Mouse (Mus musculus): ENCODE measurements around the gene Pomc. TPM values are rescaled to one million over a fixed set of nuclear protein-coding genes. Genes with fewer than 3 reads are reported as not detected.
"Not testable (repeated sequence)": the region's sequence is repeated elsewhere in the genome, so short reads cannot be mapped to it uniquely, and the experiment has no call there.

The Pomc gene
- polyA plus RNA-seq, 1 experiment from 2014 or later = 0.40 TPM

GRCm38 (mm10) chr12:3956351-3956750 lies 1.6 kb downstream of the Pomc start:
- Histone ChIP-seq H3K27ac (ENCODE audit: low read depth) (no peak overlapping the region), H3K9me3 (ENCODE audit: low read length) (no peaks in the 10 kb centered on the region), H3K9ac (replicated peaks) (no peak overlapping the region), H3K4me3 (ENCODE audit: low read depth, low read length) (no peak overlapping the region), H3K4me1 (ENCODE audit: insufficient read depth) (peaks cover 11% of the 10 kb centered on the region), H3K36me3 (replicated peaks; ENCODE audit: insufficient read depth, low read length) (no peaks in the 10 kb centered on the region), H3K4me2 (ENCODE audit: low read depth, low read length) (no peak overlapping the region), H3K27me3 (ENCODE audit: insufficient read depth, low read length) (peaks cover 8% of the 10 kb centered on the region; the same call in 1 of the 2 replicates)
- ATAC-seq (no peak), DNase-seq (no peak)
- peak; percentile 38 for TF ChIP-seq CTCF (IDR thresholded peaks at IDR 0.05; ENCODE audit: low read depth)
- no peak for TF ChIP-seq EP300 (IDR thresholded peaks at IDR 0.05; ENCODE audit: low read depth)
- WGBS (ENCODE audit: insufficient replicate concordance) = 10% methylated on average over 3 of the region's 3 CpGs

GRCm38 (mm10) chr12:3959791-3960543 lies 5.2 kb downstream of the Pomc start:
- no peaks in the 10 kb centered on the region for H3K9me3 ChIP-seq (ENCODE audit: low read length)
- peak; percentile 90 for ATAC-seq
- DNase-seq = peak; percentile 80
- H3K27me3 ChIP-seq (ENCODE audit: insufficient read depth, low read length) = peaks cover 3% of the 10 kb centered on the region; the same call in 1 of the 2 replicates
- no peaks in the 10 kb centered on the region for H3K36me3 ChIP-seq (replicated peaks; ENCODE audit: insufficient read depth, low read length)
- no peak for TF ChIP-seq CTCF (IDR thresholded peaks at IDR 0.05; ENCODE audit: low read depth)
- no peak for TF ChIP-seq EP300 (IDR thresholded peaks at IDR 0.05; ENCODE audit: low read depth)
- H3K9ac ChIP-seq (replicated peaks) = peak overlapping the region; percentile 44; the same call in 1 of the 2 replicates
- H3K4me2 ChIP-seq (ENCODE audit: low read depth, low read length) = peak overlapping the region; percentile 79
- WGBS (ENCODE audit: insufficient replicate concordance) = 5% methylated on average over 53 of the region's 53 CpGs
- peaks cover 11% of the 10 kb centered on the region for H3K4me1 ChIP-seq (ENCODE audit: insufficient read depth)
- peak overlapping the region; percentile 50 for H3K4me3 ChIP-seq (ENCODE audit: low read depth, low read length)
- H3K27ac ChIP-seq (ENCODE audit: low read depth) = peak overlapping the region; percentile 64; the same call in 1 of the 2 replicates

- H3K4me3 ChIP-seq (ENCODE audit: low read depth, low read length) = peak overlapping the region; percentile 50; the same call in 1 of the 2 replicates
- no peaks in the 10 kb centered on the region for H3K9me3 ChIP-seq (ENCODE audit: low read length)
- no peak for TF ChIP-seq EP300 (IDR thresholded peaks at IDR 0.05; ENCODE audit: low read depth)
- peak; percentile 28; the same call in 1 of the 2 replicates for TF ChIP-seq CTCF (IDR thresholded peaks at IDR 0.05; ENCODE audit: low read depth)
- ATAC-seq = no peak
- peak overlapping the region; percentile 79 for H3K4me2 ChIP-seq (ENCODE audit: low read depth, low read length)
- no peaks in the 10 kb centered on the region for H3K36me3 ChIP-seq (replicated peaks; ENCODE audit: insufficient read depth, low read length)
- no peak overlapping the region for H3K27ac ChIP-seq (ENCODE audit: low read depth)
- no peak for DNase-seq
- 52% methylated on average over 4 of the region's 4 CpGs for WGBS (ENCODE audit: insufficient replicate concordance)
- no peak overlapping the region for H3K9ac ChIP-seq (replicated peaks)
- peaks cover 11% of the 10 kb centered on the region for H3K4me1 ChIP-seq (ENCODE audit: insufficient read depth)
- H3K27me3 ChIP-seq (ENCODE audit: insufficient read depth, low read length) = no peaks in the 10 kb centered on the region
Observed at GRCm38 (mm10) chr12:3960553-3960952, 5.8 kb downstream of the Pomc start.

- Histone ChIP-seq H3K27ac (ENCODE audit: low read depth) (no peak overlapping the region), H3K36me3 (replicated peaks; ENCODE audit: insufficient read depth, low read length) (no peaks in the 10 kb centered on the region), H3K9ac (replicated peaks) (no peak overlapping the region), H3K9me3 (ENCODE audit: low read length) (no peaks in the 10 kb centered on the region), H3K27me3 (ENCODE audit: insufficient read depth, low read length) (no peaks in the 10 kb centered on the region), H3K4me2 (ENCODE audit: low read depth, low read length) (no peak overlapping the region), H3K4me3 (ENCODE audit: low read depth, low read length) (no peak overlapping the region), H3K4me1 (ENCODE audit: insufficient read depth) (no peaks in the 10 kb centered on the region)
- DNase-seq (no peak), ATAC-seq (no peak)
- 75% methylated on average over 4 of the region's 4 CpGs for WGBS (ENCODE audit: insufficient replicate concordance)
- TF ChIP-seq EP300 (IDR thresholded peaks at IDR 0.05; ENCODE audit: low read depth) (no peak), CTCF (IDR thresholded peaks at IDR 0.05; ENCODE audit: low read depth) (no peak)
Observed at GRCm38 (mm10) chr12:3967196-3967595, 12.4 kb downstream of the Pomc start.

GRCm38 (mm10) chr12:3968380-3968779 lies 13.6 kb downstream of the Pomc start:
- H3K27me3 ChIP-seq (ENCODE audit: insufficient read depth, low read length) = no peaks in the 10 kb centered on the region
- 55% methylated on average over 9 of the region's 9 CpGs for WGBS (ENCODE audit: insufficient replicate concordance)
- H3K9me3 ChIP-seq (ENCODE audit: low read length) = no peaks in the 10 kb centered on the region
- H3K36me3 ChIP-seq (replicated peaks; ENCODE audit: insufficient read depth, low read length) = no peaks in the 10 kb centered on the region
- ATAC-seq = no peak
- H3K4me1 ChIP-seq (ENCODE audit: insufficient read depth) = no peaks in the 10 kb centered on the region
- no peak overlapping the region for H3K4me2 ChIP-seq (ENCODE audit: low read depth, low read length)
- no peak for DNase-seq
- no peak overlapping the region for H3K27ac ChIP-seq (ENCODE audit: low read depth)
- no peak for TF ChIP-seq EP300 (IDR thresholded peaks at IDR 0.05; ENCODE audit: low read depth)
- no peak for TF ChIP-seq CTCF (IDR thresholded peaks at IDR 0.05; ENCODE audit: low read depth)
- no peak overlapping the region for H3K4me3 ChIP-seq (ENCODE audit: low read depth, low read length)
- H3K9ac ChIP-seq (replicated peaks) = no peak overlapping the region

GRCm38 (mm10) chr12:3973169-3973568 lies 18.4 kb downstream of the Pomc start:
- not testable (repeated sequence) for H3K27ac ChIP-seq (ENCODE audit: low read depth); H3K4me2 ChIP-seq (ENCODE audit: low read depth, low read length); H3K4me3 ChIP-seq (ENCODE audit: low read depth, low read length); ATAC-seq; H3K27me3 ChIP-seq (ENCODE audit: insufficient read depth, low read length); H3K9me3 ChIP-seq (ENCODE audit: low read length); DNase-seq; H3K36me3 ChIP-seq (replicated peaks; ENCODE audit: insufficient read depth, low read length); H3K9ac ChIP-seq (replicated peaks); H3K4me1 ChIP-seq (ENCODE audit: insufficient read depth)
- WGBS (ENCODE audit: insufficient replicate concordance) = 89% methylated on average over 6 of the region's 6 CpGs
